Mouse (Mus musculus) frontal cortex, adult (tissue): ENCODE data around the gene 0610012G03Rik.
"Not testable (repeated sequence)": the region's sequence is repeated elsewhere in the genome, so short reads cannot be mapped to it uniquely, and the experiment has no call there.

Source experiments
- ATAC-seq: cut with Nextera tagmentation; 2 replicates; pipeline ENCODE4 v1.9.2; 2017; ENCODE audit warnings: mild to moderate bottlenecking, moderate library complexity, mixed read lengths; ENCODE audit not compliant: low TSS enrichment

0610012G03Rik gene

GRCm38 (mm10) chr16:31948345-31948774, at the start of gene 0610012G03Rik, which contains the start of gene Ncbp2:
TSS of gene 0610012G03Rik (minus strand) at chr16:31948494.
TSS of gene Ncbp2 (plus strand) at chr16:31948513.
- peak; percentile 74 for ATAC-seq

DNA sequence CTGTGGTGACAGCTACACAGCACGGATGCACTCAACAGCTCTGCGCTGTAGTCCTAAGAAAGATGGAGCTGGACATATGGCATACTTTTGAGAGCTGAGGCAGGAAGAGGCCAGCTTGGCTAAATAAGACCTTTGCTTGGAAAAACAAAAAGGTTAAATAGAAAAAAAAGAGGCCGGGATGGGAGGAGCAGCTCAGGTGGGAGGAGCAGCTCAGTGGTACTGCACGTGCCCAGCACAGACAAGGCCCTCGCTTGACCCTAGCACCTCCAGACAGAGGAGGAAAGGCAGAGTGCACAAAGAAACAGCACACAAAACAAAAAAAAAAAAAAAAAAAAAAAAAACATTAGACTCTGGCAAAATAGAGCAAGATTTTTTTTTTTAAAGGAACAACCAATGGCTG, 48.1 kb upstream of the 0610012G03Rik start:
- no peak for ATAC-seq

- ATAC-seq, result 0 out of 2 replicates have a peak, but pooled peaks have one; percentile 47
These were observed 45.7 kb upstream of the 0610012G03Rik start for GRCm38 (mm10) chr16:31993946-31994345.

DNA sequence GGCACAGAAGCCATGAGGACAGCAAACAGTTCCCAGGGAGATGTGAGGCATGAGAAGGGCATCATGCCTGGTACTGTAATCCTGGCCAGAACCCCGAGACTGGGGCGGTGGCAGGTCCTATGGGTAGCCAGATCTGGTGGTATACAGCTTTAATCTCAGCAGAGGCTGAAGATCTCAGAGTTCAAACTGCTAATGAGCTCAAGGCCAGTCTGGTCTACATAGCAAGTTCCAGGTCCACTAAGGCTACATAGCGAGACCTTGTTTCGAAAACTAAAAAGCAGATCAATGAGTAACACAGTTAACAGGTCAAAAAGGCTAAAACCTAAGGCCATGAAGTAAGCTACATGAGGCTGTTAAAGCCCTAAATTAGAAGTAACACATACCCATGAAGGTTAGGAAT, 44.9 kb upstream of the 0610012G03Rik start:
- ATAC-seq, result no peak

DNA sequence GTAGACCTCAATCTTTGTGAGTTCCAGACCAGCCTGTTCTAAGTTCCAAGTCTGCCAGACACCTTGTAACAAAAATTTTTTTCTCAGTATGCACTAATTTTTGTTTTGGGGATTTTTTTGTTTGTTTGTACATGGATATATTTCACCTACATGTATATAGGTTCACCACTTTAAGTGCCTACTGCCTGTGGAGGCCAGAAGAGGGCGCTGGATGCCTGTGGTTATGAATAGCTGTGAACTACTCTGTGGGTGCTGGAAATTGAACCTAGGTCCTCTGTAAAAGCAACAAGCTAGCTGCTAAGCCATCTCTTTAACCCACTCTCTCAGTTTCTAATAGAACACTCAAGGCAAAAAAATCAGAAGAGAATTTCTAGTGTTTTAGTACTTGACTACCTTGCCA, 43.7 kb upstream of the 0610012G03Rik start:
- ATAC-seq, result no peak

DNA sequence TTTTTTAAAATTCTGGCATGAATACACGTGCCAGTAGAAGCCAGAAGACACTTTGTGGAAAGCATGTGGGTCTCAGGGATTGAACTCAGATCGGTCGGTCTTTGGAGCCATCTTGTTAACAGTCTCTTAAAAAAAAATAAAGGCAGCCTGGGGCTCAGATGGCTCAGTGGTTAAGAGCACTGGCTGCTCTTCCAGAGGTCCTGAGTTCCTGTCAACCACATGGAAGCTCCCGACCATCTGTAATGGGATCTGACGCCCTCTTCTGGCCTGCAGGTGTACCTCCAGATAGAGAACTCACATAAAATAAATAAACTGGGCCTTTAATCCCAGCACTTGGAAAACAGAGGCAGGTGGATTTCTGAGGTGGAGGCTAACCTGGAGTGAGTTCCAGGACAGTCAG, 32.7 kb upstream of the 0610012G03Rik start:
- ATAC-seq, result no peak

DNA sequence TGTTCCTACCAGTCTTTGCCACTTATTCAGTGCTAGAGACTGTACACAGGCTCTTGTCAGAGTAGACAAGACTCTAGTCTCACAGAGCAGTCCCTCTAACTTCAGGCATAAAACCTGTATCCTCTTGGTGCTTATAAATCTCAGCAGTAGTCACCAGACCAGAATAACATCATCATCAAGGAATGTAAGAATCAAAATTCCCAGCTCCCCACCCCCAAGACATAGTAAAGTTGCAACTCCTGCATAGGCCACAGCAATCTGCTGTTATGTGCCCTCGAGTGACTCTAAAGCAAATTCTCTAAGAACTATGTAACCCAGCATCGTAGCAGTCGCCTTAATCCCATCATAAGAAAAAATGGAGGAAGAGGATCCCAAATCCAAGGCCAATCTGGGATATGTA, 31.2 kb upstream of the 0610012G03Rik start:
- ATAC-seq, result no peak

DNA sequence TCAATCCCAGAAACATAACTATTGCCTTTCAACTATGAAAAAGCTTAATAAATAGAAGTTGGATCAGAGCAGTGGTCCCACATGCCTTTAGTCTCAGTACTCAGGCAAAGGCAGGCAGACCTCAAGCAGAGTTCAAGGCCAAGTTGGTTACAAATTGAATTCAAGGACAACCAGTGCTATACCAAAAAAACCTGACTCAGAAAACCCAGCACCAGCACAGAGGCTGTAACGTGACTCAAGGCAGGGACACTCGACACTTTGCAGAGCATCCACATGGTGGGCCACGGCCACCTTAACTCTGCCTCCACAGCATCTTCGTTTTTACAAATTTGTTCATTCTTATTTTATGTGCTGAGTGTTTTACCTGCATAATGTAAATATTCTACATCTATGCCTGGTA, 27.0 kb upstream of the 0610012G03Rik start:
- ATAC-seq, result no peak

GRCm38 (mm10) chr16:31963224-31963623, 14.9 kb upstream of the 0610012G03Rik start:
- peak; percentile 83 for ATAC-seq

DNA sequence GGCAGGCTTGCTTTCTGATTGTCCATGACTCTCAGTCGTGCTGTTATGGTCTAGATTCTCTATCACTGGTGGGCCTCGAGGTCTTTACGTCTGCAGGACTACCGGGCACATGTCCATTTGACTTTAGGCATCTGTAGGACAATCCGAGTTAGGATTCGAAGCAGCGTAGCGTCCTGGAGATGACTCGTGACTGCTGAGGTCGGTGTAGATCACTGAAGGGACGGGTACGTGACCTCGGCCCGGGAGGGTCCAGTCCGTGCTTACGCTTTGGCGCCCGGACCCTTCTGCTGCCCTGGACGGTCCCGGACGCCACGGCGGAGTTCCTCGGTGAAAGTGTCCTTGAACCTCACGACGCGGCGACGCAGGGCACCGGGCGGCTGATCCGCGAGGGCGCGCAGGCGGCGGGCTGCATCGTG, 385 bp downstream of the 0610012G03Rik start:
- peak; percentile 10; the same call in 1 of the 2 replicates for ATAC-seq

- ATAC-seq, result no peak
These were observed 961 bp downstream of the 0610012G03Rik start for GRCm38 (mm10) chr16:31947333-31947732.

- ATAC-seq, result not testable (repeated sequence)
These were observed 2.3 kb downstream of the 0610012G03Rik start for GRCm38 (mm10) chr16:31945986-31946385.

DNA sequence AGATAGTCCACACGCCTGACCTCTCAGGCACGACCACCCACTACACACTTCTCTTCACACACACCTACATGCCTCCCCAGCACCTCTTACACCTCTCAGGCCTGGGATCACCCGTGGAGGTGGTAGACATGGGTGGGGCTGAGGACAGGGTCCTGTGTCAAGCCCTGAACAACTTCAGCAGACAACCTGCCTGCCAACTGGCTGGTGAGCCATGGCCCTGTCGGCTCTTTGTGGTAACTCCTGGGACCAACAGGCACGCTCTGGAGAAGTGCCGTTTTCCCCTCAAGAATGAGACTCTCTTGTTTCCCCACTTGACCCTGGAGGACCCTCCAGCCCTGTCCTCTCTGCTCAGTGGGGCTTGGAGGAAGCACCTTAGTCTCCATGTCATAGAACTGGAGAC, 2.9 kb downstream of the 0610012G03Rik start:
- no peak for ATAC-seq

DNA sequence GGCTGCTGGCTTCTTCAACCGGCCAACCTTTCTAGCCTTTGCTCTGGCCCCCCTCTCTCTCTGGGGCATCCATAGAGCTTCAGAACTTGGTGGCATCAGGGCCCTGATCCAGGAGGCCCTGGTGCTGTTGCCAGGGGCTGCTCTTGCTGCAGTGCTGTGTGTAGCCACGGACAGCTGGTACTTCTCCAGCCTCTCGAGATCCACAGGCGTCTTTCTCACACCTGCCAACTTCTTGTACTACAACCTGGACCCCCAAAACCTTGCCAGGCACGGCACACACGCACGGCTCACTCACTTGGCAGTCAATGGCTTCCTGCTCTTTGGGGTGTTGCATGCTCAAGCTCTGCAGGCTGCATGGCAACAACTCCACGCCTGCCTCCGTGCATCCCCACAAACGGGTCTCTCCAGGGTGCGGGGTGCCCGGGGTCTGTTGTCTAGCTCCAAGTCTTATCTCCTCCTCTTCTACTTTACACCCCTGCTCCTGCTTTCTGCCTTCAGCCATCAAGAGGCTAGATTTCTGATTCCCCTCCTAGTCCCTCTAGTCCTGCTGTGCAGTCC, 3.5 kb downstream of the 0610012G03Rik start:
- ATAC-seq, result no peak

GRCm38 (mm10) chr16:31943980-31944379, 4.3 kb downstream of the 0610012G03Rik start:
- ATAC-seq, result peak; percentile 52

GRCm38 (mm10) chr16:31940586-31940985, 7.7 kb downstream of the 0610012G03Rik start:
- ATAC-seq, result no peak

GRCm38 (mm10) chr16:31938856-31939255, 9.4 kb downstream of the 0610012G03Rik start:
- no peak for ATAC-seq

GRCm38 (mm10) chr16:31936568-31936967, 11.7 kb downstream of the 0610012G03Rik start:
- ATAC-seq, result no peak

DNA sequence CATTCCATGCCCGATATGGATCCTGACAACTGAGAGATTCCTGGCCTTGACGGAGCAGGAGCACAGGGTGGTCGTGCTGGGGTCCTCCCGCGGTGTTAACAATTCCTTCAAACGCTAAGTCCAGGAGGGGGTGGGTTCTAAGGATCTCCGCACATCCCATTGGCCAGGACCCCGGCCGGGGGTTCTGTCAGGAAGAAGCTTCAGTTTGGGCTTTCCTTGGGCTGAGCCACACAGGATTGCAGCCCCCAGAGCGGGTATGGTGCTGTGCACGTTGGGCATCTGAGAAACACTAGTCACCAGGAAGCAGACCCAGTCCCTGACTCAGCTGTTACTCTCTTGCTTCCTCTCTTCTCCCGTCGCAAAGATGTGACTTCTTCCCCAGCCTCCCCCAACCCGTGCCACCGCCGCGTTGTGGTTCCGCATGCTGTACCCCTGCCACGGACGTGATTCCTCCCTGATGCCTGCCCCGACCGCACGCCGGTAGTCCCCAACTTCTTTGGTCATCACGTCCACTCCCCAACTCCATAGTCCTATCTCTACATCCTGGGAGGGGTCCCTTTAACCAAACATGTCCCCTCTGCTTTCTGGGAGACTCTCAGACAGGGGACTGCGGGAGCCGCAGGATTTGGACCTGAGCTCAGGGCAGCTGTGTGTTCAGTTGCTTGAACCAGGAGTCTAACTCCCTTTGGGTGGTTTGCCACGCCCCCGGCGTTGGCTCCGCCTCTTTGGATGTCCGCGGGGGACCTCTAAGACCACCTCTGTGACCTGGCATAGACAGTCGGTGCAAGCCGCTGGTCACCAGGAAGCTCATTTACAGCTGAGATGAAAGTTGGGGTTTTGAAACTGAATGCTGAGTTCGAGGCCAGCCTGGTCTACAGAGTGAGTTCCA, 13.0 kb downstream of the 0610012G03Rik start:
- peak; percentile 13 for ATAC-seq

GRCm38 (mm10) chr16:31934550-31935010, 13.7 kb downstream of the 0610012G03Rik start:
- ATAC-seq, result no peak

- peak; percentile 21 for ATAC-seq
These were observed 14.3 kb downstream of the 0610012G03Rik start, which contains the start of gene Pigz for GRCm38 (mm10) chr16:31933751-31934549. TSS of gene Pigz (plus strand) at chr16:31933851.
